Mouse (Mus musculus) small intestine, adult 10 weeks (tissue): Measurements from ENCODE around the gene Slc25a24. TPM values are rescaled to one million over a fixed set of nuclear protein-coding genes. Genes with fewer than 3 reads are reported as not detected.

Source experiments
- polyA plus RNA-seq: library from polyadenylated mRNA; stranded (reverse); fragments of 350-450 nt; fragmentation: Illumina TruSeq; extraction: RNeasy Lipid Tissue Mini Kit (QIAGEN cat#74804); gene quantifications from one replicate; pipeline ENCODE4 v1.2.3, GENCODE M21; 2014; ENCODE audit warnings: low replicate concordance

The Slc25a24 gene
- 248 TPM for polyA plus RNA-seq

GRCm38 (mm10) chr3:109122641-109123530 lies at the start of gene Slc25a24:
Gene Slc25a24 (plus strand): TSS chr3:109123149.

GRCm38 (mm10) chr3:109080169-109080568 lies 42.8 kb upstream of the Slc25a24 start, which contains the start of gene Slc25a54:
Gene Slc25a54 (plus strand): TSS chr3:109080469.

Other genes with a start within 250 kb of the Slc25a24 start
- gene Fndc7, start 233.1 kb upstream of the Slc25a24 start, polyA plus RNA-seq: not detected
- 248 TPM for gene Prpf38b, start 211.4 kb upstream of the Slc25a24 start, polyA plus RNA-seq
- not detected for gene Henmt1, start 183.3 kb upstream of the Slc25a24 start, polyA plus RNA-seq
- not detected for gene Gm9857, start 182.7 kb upstream of the Slc25a24 start, polyA plus RNA-seq
- gene Fam102b, start 95.5 kb upstream of the Slc25a24 start, polyA plus RNA-seq: 13.7 TPM
- gene Slc25a54, start 42.7 kb upstream of the Slc25a24 start, polyA plus RNA-seq: not detected
- 18.9 TPM for gene Vav3, start 217.5 kb downstream of the Slc25a24 start, polyA plus RNA-seq